Mouse (Mus musculus): ENCODE results near the gene Uhrf1bp1l.

DNA sequence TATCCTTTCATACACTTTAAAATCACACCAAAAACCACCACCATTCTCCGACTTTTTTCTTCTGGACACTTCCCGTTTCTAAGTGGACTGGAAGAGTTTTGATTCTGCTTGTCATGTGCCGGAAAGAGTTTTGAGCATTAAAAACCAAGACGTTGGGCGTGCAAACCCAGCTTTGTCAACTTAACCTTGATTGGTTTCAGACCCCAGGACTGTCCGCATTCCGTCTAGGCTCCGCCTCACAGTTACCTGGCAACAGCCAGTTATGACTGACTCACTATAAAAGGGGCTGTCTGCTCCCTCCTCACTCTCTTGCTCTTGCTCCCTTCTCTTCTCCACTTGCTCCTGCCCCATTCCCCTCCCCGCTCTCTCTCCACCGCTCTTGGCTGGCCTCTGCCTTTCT, 36.1 kb upstream of the Uhrf1bp1l start:
- TF ChIP-seq CTCF (IDR thresholded peaks at IDR 0.05; ENCODE audit: borderline replicate concordance, insufficient read depth, low read length) = no peak
- TF ChIP-seq POLR2A (IDR thresholded peaks at IDR 0.05; ENCODE audit: low read depth, low read length) = no peak
